ENCODE assay signal across 31 mouse cellular contexts in the genomic region with DNA sequence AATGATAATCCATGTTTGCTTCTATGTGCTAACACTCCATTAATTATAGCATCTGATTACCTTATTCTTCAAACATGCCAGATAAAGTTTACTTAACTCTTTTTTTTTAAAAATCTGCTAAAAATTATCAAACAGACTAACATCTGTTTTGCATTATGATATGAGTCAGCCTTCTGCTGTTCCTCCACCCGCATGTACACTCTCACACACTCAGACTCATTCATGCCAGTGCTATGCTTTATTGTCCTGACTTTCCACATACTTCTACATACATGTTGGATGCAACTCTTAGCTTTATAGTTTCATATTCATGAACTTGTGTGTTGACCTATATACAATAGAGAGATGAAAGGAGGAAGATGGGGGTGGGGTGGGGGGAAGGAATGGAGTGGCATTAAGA. TPM values are rescaled to one million over a fixed set of nuclear protein-coding genes. Genes with fewer than 3 reads are reported as not detected.
DNase-seq lines count a peak whose midpoint lies in the region; ATAC-seq lines count a peak whose summit lies in the region.
"Had no signal": no experiment of that assay in that cellular context is flagged by ENCODE, and none has a peak within 500 bp of the region (broad histone marks: within the 10 kb centered on the region; RNA-seq: fewer than 3 reads in every experiment).

No protein-coding gene starts in this region.

- no peak overlapping the region for H3K27ac ChIP-seq in limb, embryonic 12.5 days
- no peak overlapping the region for H3K27ac ChIP-seq in limb, embryonic 10.5 days
- no peak overlapping the region for H3K27ac ChIP-seq in embryonic facial prominence, embryonic 14.5 days (replicated peaks; ENCODE audit: low read depth, low read length)
- H3K27ac ChIP-seq in hindbrain, embryonic 14.5 days: no peak overlapping the region
- H3K27ac ChIP-seq: hindbrain, embryonic 13.5 days; kidney, postnatal 0 days; macrophage; midbrain, embryonic 15.5 days; neural tube, embryonic 12.5 days had no signal

- no peaks in the 10 kb centered on the region for H3K27me3 ChIP-seq in limb, embryonic 12.5 days
- no peaks in the 10 kb centered on the region for H3K27me3 ChIP-seq in limb, embryonic 10.5 days (ENCODE audit: low read depth, poor library complexity, severe bottlenecking)
- H3K27me3 ChIP-seq in embryonic facial prominence, embryonic 14.5 days (replicated peaks; ENCODE audit: control insufficient read depth, insufficient read depth, low read length): no peaks in the 10 kb centered on the region
- H3K27me3 ChIP-seq in hindbrain, embryonic 14.5 days (ENCODE audit: control insufficient read depth, insufficient read depth, low read length): no peaks in the 10 kb centered on the region
- H3K27me3 ChIP-seq: heart, embryonic 13.5 days; hindbrain, embryonic 13.5 days; midbrain, embryonic 15.5 days; neural tube, embryonic 12.5 days had no signal

- ATAC-seq in limb, embryonic 12.5 days (ENCODE audit: insufficient number of reproducible peaks, insufficient read depth, low FRiP score, low TSS enrichment, low read depth): 0 out of 2 replicates have a peak, but pooled peaks have one; percentile 68
- ATAC-seq in embryonic facial prominence, embryonic 14.5 days (ENCODE audit: low read depth): no peak
- no peak for ATAC-seq in hindbrain, embryonic 14.5 days (ENCODE audit: low FRiP score)
- ATAC-seq: CD4-positive, CD25-positive, alpha-beta regulatory T cell, adult 4 months; forebrain, embryonic 14.5 days; inflammation-experienced regulatory T-cells, adult 6 months; liver, postnatal 0 days; midbrain, embryonic 15.5 days; Patski had no signal

- no peaks in the 10 kb centered on the region for H3K4me1 ChIP-seq in limb, embryonic 12.5 days (replicated peaks)
- no peaks in the 10 kb centered on the region; the same call in 1 of the 2 replicates for H3K4me1 ChIP-seq in limb, embryonic 10.5 days
- H3K4me1 ChIP-seq in embryonic facial prominence, embryonic 14.5 days (ENCODE audit: control insufficient read depth, insufficient read depth, low read length): no peaks in the 10 kb centered on the region
- no peaks in the 10 kb centered on the region for H3K4me1 ChIP-seq in hindbrain, embryonic 14.5 days (replicated peaks; ENCODE audit: control insufficient read depth, insufficient read depth, low read length)
- H3K4me1 ChIP-seq: heart, embryonic 13.5 days; hindbrain, embryonic 13.5 days; midbrain, embryonic 15.5 days; neural tube, embryonic 12.5 days had no signal

- H3K4me3 ChIP-seq in limb, embryonic 12.5 days (replicated peaks): no peak overlapping the region
- no peak overlapping the region for H3K4me3 ChIP-seq in limb, embryonic 10.5 days
- no peak overlapping the region for H3K4me3 ChIP-seq in embryonic facial prominence, embryonic 14.5 days (ENCODE audit: low read depth, low read length)
- H3K4me3 ChIP-seq in hindbrain, embryonic 14.5 days (replicated peaks; ENCODE audit: low read length): no peak overlapping the region
- H3K4me3 ChIP-seq: heart, embryonic 13.5 days; hindbrain, embryonic 13.5 days; midbrain, embryonic 15.5 days; neural tube, embryonic 12.5 days had no signal

- no peak for DNase-seq in limb, embryonic 10.5 days (ENCODE audit: low spot score)
- DNase-seq in 3134 (ENCODE audit: extremely low read depth, insufficient read length, low spot score) (peak; percentile 22), 3T3-L1 (ENCODE audit: low read depth, low spot score) (peak; percentile 76)
- DNase-seq in embryonic facial prominence, embryonic 14.5 days (ENCODE audit: low spot score): peak; percentile 36
- no peak for DNase-seq in spleen, adult 12 weeks (ENCODE audit: low spot score)
- no peak for DNase-seq in hindbrain, embryonic 14.5 days (ENCODE audit: low spot score)
- DNase-seq in layer of hippocampus, postnatal 10 days (ENCODE audit: low spot score in 2 of 2): no peak
- DNase-seq: adrenal gland, adult 2 months; cerebellum, adult 11-12 months; cerebellum, postnatal 10 days; gastrocnemius, postnatal 10 days; heart, adult 11 months; heart, postnatal 36 days; kidney, adult 2 months; left cerebral cortex, postnatal 4 days; liver, postnatal 0 days; thymus, postnatal 14 days had no signal

- 20% methylated on average over 1 of the region's 1 CpGs for WGBS in limb, embryonic 12.5 days
- WGBS in limb, embryonic 10.5 days: 36% methylated on average over 1 of the region's 1 CpGs
- WGBS in embryonic facial prominence, embryonic 14.5 days: 25% methylated on average over 1 of the region's 1 CpGs
- WGBS in hindbrain, embryonic 14.5 days: 83% methylated on average over 1 of the region's 1 CpGs

- H3K36me3 ChIP-seq in limb, embryonic 12.5 days: no peaks in the 10 kb centered on the region
- no peaks in the 10 kb centered on the region for H3K36me3 ChIP-seq in limb, embryonic 10.5 days
- no peaks in the 10 kb centered on the region for H3K36me3 ChIP-seq in embryonic facial prominence, embryonic 14.5 days (ENCODE audit: control insufficient read depth, insufficient read depth, low read length)
- H3K36me3 ChIP-seq in hindbrain, embryonic 14.5 days (replicated peaks; ENCODE audit: control insufficient read depth, insufficient read depth): no peaks in the 10 kb centered on the region
- H3K36me3 ChIP-seq: heart, embryonic 13.5 days; hindbrain, embryonic 13.5 days; midbrain, embryonic 15.5 days; neural tube, embryonic 12.5 days had no signal

- no peaks in the 10 kb centered on the region for H3K9me3 ChIP-seq in limb, embryonic 12.5 days
- no peaks in the 10 kb centered on the region for H3K9me3 ChIP-seq in limb, embryonic 10.5 days (replicated peaks)
- no peaks in the 10 kb centered on the region for H3K9me3 ChIP-seq in embryonic facial prominence, embryonic 14.5 days (ENCODE audit: control insufficient read depth, low read length)
- no peaks in the 10 kb centered on the region for H3K9me3 ChIP-seq in hindbrain, embryonic 14.5 days (ENCODE audit: control insufficient read depth, low read length)
- H3K9me3 ChIP-seq: heart, embryonic 13.5 days; hindbrain, embryonic 13.5 days; midbrain, embryonic 15.5 days; neural tube, embryonic 12.5 days had no signal

- H3K4me2 ChIP-seq in limb, embryonic 12.5 days: no peak overlapping the region
- no peak overlapping the region for H3K4me2 ChIP-seq in embryonic facial prominence, embryonic 14.5 days (ENCODE audit: low read depth, low read length)
- H3K4me2 ChIP-seq in hindbrain, embryonic 14.5 days (replicated peaks): no peak overlapping the region
- H3K4me2 ChIP-seq: heart, embryonic 13.5 days; hindbrain, embryonic 13.5 days; liver, embryonic 11.5 days; midbrain, embryonic 15.5 days; neural tube, embryonic 12.5 days had no signal

- no peak overlapping the region for H3K9ac ChIP-seq in limb, embryonic 12.5 days (replicated peaks)
- H3K9ac ChIP-seq in embryonic facial prominence, embryonic 14.5 days (ENCODE audit: low read depth, low read length): no peak overlapping the region
- H3K9ac ChIP-seq in hindbrain, embryonic 14.5 days: no peak overlapping the region
- H3K9ac ChIP-seq: heart, embryonic 13.5 days; hindbrain, embryonic 13.5 days; liver, postnatal 0 days; midbrain, embryonic 15.5 days; neural tube, embryonic 12.5 days had no signal

RNA-seq across cellular contexts. Expression of a gene that starts 4.7 kb away (rescaled TPM):
- 0.78 and 0.83 TPM in 2 replicates for polyA plus RNA-seq in limb, embryonic 12.5 days (2016; fragmentation: Nextera tagmentation; extraction: Ambion mirVana)
- 0.21 and 0.59 TPM in 2 replicates for polyA plus RNA-seq in limb, embryonic 10.5 days (2016; fragmentation: Nextera tagmentation; extraction: Ambion mirVana)
- 1.6 and 1.8 TPM in 2 replicates for polyA plus RNA-seq in embryonic facial prominence, embryonic 14.5 days (2014; fragmentation: Nextera tagmentation; extraction: Ambion mirVana)
- polyA plus RNA-seq in hindbrain, embryonic 14.5 days (2014; fragmentation: Nextera tagmentation; extraction: Ambion mirVana): not detected in 2 replicates
- total RNA-seq in layer of hippocampus, postnatal 10 days (2021): not detected
- total RNA-seq: adrenal gland, adult 2 months; gastrocnemius, postnatal 10 days; heart, postnatal 36 days; layer of hippocampus, postnatal 14 days had no signal
- polyA plus RNA-seq: adrenal gland, adult 2 months; CD4-positive, CD25-positive, alpha-beta regulatory T cell, adult 4 months; forebrain, embryonic 14.5 days; hindbrain, embryonic 13.5 days; inflammation-experienced regulatory T-cells, adult 6 months; macrophage; small intestine, adult 2 months had no signal

Comparison
In these comparisons a context has a peak if more than half of its experiments do, and no peak if none do; other contexts are left out.
1. DNase-seq: peak in 3134 (single experiment), 3T3-L1 (single experiment) and embryonic facial prominence, embryonic 14.5 days (single experiment); none in limb, embryonic 10.5 days (single experiment), spleen, adult 12 weeks (single experiment), hindbrain, embryonic 14.5 days (single experiment) and layer of hippocampus, postnatal 10 days (0 of 2).